Mouse (Mus musculus) lung, embryonic 14.5 days (tissue): Measurements from ENCODE around the gene Igsf10. TPM values are rescaled to one million over a fixed set of nuclear protein-coding genes. Genes with fewer than 3 reads are reported as not detected.
"Not testable (repeated sequence)": the region's sequence is repeated elsewhere in the genome, so short reads cannot be mapped to it uniquely, and the experiment has no call there.

Experiments used
- ATAC-seq: fragments of 200-750 bp; cut with Nextera tagmentation; 2 replicates; pipeline ENCODE4 v1.8.0; 2017; ENCODE audit warnings: mild to moderate bottlenecking, moderate TSS enrichment, moderate library complexity; ENCODE audit not compliant: insufficient read depth
- DNase-seq: peaks from one replicate; pipeline ENCODE4 v3.0.0-alpha.2; 2015
- H3K27ac ChIP-seq: fragments of 300-500 bp; sonication (generic); 2 replicates; pipeline ENCODE4 v1.5.1; 2014; ENCODE audit warnings: low read depth, mild to moderate bottlenecking, moderate library complexity
- H3K27me3 ChIP-seq: fragments of 300-500 bp; sonication (generic); 2 replicates; pipeline ENCODE4 v1.6.1; 2014; ENCODE audit warnings: low read length, control low read depth; ENCODE audit not compliant: insufficient read depth
- H3K36me3 ChIP-seq: fragments of 300-500 bp; sonication (generic); 2 replicates; pipeline ENCODE4 v1.6.1; 2014; ENCODE audit warnings: control low read depth; ENCODE audit not compliant: insufficient read depth
- H3K4me1 ChIP-seq: fragments of 300-500 bp; sonication (generic); 2 replicates; pipeline ENCODE4 v1.6.1; 2014; ENCODE audit warnings: antibody characterized with exemption, control low read depth; ENCODE audit not compliant: insufficient read depth
- H3K4me2 ChIP-seq: fragments of 300-500 bp; sonication (generic); 2 replicates; pipeline ENCODE4 v1.6.1; 2014; ENCODE audit warnings: mild to moderate bottlenecking
- H3K4me3 ChIP-seq: fragments of 300-500 bp; sonication (generic); 2 replicates; pipeline ENCODE4 v1.5.1; 2014; ENCODE audit warnings: low read depth, low read length
- H3K9ac ChIP-seq: fragments of 300-500 bp; sonication (generic); 2 replicates; pipeline ENCODE4 v1.6.1; 2014
- H3K9me3 ChIP-seq: fragments of 300-500 bp; sonication (generic); 2 replicates; pipeline ENCODE4 v1.6.1; 2016; ENCODE audit warnings: low read depth, low read length, control low read depth
- CTCF ChIP-seq: IDR thresholded peaks from 2 replicates; pipeline ENCODE4 v1.5.1; 2016; ENCODE audit warnings: antibody characterized with exemption, low read depth
- WGBS: fragments of 180-500 bp; shearing (Covaris S2); extraction: QIAGEN DNeasy Blood & Tissue Kit; methylation state at CpG from one replicate; pipeline ENCODE4 v1.1.7; 2014; 5-methylcytosine and 5-hydroxymethylcytosine counted together
- polyA plus RNA-seq: library from polyadenylated mRNA; unstranded; fragments of >200 nt; fragmentation: Nextera tagmentation; extraction: Ambion mirVana; gene quantifications from 2 replicates; pipeline ENCODE4 v1.2.1, GENCODE M21; 2014

The Igsf10 gene
- polyA plus RNA-seq: 9.9 and 10.3 TPM in 2 replicates

DNA sequence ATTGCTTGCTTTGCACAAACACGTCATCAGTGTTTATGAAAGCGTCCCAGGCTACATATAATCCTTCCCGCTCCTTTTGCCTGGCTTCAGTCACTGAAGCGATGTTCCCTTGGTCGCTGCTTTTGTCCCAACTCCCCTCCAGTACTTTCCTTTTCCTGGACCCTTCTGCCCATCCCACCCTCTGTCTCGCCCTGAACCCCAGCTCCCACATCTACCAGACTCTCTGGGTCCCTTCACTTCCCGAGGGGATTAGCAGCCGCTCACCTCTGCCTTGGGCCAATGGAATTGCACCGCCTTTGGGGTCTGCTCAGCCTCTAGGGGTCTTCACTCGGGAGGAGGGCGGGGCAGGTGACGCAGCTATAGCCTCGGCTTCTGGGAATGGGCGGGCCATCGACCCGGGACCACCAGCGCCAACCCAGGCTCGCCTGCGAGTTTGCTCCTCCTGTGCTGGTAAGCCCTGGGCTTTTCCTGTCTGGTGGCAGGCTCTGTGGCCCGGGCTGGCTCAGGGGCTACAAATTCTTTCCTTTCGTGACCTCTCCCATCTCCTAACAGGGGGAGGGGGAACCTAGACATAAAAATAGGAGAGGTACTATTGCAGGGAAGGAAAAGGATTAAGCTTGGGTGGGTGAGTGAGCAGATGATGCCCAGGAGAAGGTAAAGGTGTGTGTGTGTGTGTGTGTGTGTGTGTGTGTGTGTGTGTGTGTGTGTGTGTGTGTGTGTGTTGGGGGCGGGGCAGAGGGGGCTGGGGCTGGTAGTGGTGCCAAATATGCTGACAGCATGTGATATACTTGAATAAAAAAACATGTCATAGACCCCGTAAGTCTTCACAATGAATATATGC, at the start of gene Igsf10:
Gene Igsf10 (minus strand): TSS at position 330 of the 841 bp plus-strand sequence.
- no peaks in the 10 kb centered on the region for H3K27me3 ChIP-seq
- 3% methylated on average over 23 of the region's 23 CpGs for WGBS
- peak; percentile 87 for DNase-seq

DNA sequence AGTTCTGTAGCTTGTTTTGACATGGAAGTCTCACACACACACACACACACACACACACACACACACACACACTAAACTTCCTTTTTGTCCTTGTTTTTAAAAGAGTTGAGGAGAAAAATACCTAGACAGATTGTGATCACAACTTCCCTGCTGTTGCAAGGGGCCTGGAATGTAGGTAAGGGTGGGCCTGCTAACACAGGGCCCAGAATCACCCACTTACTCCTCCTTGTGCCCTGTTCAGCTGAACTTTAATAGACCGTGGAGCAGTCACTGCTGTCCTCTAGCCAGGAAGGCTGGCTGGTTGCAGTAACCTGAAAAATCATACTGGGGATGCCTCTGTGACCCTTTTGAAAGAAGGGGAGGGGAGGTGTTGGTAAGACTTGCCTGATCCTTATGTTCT, 41.4 kb upstream of the Igsf10 start:
- H3K9ac ChIP-seq: no peak overlapping the region
- H3K9me3 ChIP-seq: no peaks in the 10 kb centered on the region
- no peak overlapping the region for H3K4me2 ChIP-seq
- no peak for DNase-seq
- no peaks in the 10 kb centered on the region for H3K36me3 ChIP-seq
- WGBS: 77% methylated on average over 1 of the region's 1 CpGs
- H3K4me3 ChIP-seq: no peak overlapping the region
- no peaks in the 10 kb centered on the region for H3K4me1 ChIP-seq
- no peak for ATAC-seq
- TF ChIP-seq CTCF: no peak
- H3K27me3 ChIP-seq: no peaks in the 10 kb centered on the region
- H3K27ac ChIP-seq: no peak overlapping the region

More for the DNA sequence above, at the start of gene Igsf10:
- Histone ChIP-seq H3K4me2 (peak within 1 kb of the TSS; percentile 67), H3K9ac (peak within 1 kb of the TSS; percentile 59), H3K4me3 (peak within 1 kb of the TSS; percentile 47), H3K4me1 (no peaks in the 10 kb centered on the region), H3K27ac (peak within 1 kb of the TSS; percentile 83), H3K9me3 (no peaks in the 10 kb centered on the region), H3K36me3 (no peaks in the 10 kb centered on the region)
- peak; percentile 96 for ATAC-seq
- no peak for TF ChIP-seq CTCF

DNA sequence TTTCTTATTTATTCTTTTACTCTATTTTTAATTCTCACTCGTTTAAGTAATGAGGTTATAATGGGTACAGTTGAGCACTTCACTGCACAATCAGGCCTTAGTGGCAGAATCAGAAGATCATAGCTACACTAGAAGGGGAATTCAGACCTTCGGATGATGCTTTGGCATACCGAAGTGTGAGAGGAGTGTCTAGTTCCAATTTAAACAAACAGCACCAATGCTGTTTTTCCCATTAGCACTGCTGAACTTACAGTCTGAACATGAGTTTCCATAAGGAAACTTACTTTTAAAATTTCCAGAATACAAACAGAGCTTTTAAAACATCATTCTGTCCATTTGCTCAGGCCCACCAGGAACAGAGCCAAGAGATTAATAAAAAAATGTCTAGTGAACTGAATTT, 40.8 kb upstream of the Igsf10 start:
- Histone ChIP-seq H3K27ac (no peak overlapping the region), H3K4me2 (no peak overlapping the region), H3K4me1 (no peaks in the 10 kb centered on the region), H3K4me3 (no peak overlapping the region), H3K9ac (no peak overlapping the region), H3K9me3 (no peaks in the 10 kb centered on the region), H3K27me3 (no peaks in the 10 kb centered on the region), H3K36me3 (no peaks in the 10 kb centered on the region)
- WGBS: 70% methylated on average over 3 of the region's 3 CpGs
- no peak for TF ChIP-seq CTCF
- DNase-seq (no peak), ATAC-seq (no peak)

DNA sequence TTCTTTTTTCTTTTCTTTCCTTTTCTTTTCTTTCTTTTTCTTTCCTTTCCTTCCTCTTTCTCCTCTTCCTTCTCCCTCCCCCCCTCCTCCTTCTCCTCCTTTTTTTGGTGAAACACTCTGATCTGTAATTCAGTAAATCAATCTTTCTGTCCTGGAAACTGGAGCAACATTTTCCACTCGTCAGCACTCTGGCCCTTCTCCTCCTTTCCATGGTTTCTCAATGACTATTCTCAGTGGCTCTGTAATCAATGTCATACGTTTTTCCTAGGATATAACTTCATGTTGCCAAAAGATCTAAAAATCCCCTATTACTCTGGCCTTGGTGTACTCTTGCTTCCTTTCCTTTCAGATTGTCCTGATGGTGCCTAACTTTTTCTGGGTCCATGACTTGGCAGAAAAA, 40.1 kb upstream of the Igsf10 start:
- Histone ChIP-seq H3K4me1 (no peaks in the 10 kb centered on the region), H3K9me3 (no peaks in the 10 kb centered on the region), H3K36me3 (no peaks in the 10 kb centered on the region), H3K27ac (no peak overlapping the region), H3K9ac (no peak overlapping the region), H3K27me3 (no peaks in the 10 kb centered on the region), H3K4me2 (no peak overlapping the region), H3K4me3 (no peak overlapping the region)
- TF ChIP-seq CTCF: no peak
- WGBS: 56% methylated on average over 2 of the region's 2 CpGs
- ATAC-seq (no peak), DNase-seq (no peak)

DNA sequence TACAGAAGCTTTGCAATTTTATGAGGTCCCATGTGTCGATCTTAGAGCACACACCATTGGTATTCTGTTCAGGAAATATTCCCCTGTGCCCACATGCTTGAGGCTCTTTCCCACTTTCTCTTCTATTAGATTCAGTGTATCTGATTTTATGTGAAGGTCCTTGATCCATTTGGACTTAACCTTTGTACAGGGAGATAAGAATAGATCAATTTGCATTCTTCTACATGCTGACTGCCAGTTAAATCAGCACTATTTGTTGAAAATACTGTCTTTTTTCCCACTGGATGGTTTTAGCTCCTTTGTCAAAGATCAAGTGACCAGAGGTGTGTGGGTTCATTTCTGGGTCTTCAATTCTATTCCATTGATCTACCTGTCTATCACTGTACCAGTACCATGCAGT, 34.6 kb upstream of the Igsf10 start:
- H3K4me2 ChIP-seq, ATAC-seq, H3K4me1 ChIP-seq, H3K9me3 ChIP-seq, H3K27ac ChIP-seq, H3K4me3 ChIP-seq, H3K36me3 ChIP-seq, H3K27me3 ChIP-seq, H3K9ac ChIP-seq, DNase-seq: not testable (repeated sequence)
- 85% methylated on average over 1 of the region's 1 CpGs for WGBS

DNA sequence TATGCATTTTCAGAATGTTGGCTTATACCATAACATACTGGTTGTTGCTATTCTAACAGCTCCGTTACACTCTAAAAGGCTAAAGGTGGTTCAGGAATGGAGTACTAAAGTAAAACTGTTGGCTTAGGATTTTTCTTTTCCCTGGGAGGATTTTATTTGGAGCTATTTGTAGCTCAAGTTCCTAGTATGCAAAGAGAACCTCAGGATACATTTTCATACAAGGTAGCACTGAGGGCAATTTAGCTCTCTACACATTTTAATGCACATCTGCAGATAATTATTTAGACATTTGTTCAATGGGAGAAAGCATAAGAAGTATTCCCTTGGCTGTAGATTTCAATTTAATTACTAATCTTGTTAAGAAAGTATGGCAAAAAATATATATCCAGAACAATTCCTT, 17.7 kb upstream of the Igsf10 start:
- Histone ChIP-seq H3K9ac (no peak overlapping the region), H3K36me3 (no peaks in the 10 kb centered on the region), H3K4me3 (no peak overlapping the region), H3K4me1 (no peaks in the 10 kb centered on the region), H3K9me3 (no peaks in the 10 kb centered on the region), H3K4me2 (no peak overlapping the region), H3K27ac (no peak overlapping the region), H3K27me3 (no peaks in the 10 kb centered on the region)
- WGBS: 81% methylated on average over 1 of the region's 1 CpGs
- no peak for TF ChIP-seq CTCF
- no peak for ATAC-seq
- DNase-seq: no peak

DNA sequence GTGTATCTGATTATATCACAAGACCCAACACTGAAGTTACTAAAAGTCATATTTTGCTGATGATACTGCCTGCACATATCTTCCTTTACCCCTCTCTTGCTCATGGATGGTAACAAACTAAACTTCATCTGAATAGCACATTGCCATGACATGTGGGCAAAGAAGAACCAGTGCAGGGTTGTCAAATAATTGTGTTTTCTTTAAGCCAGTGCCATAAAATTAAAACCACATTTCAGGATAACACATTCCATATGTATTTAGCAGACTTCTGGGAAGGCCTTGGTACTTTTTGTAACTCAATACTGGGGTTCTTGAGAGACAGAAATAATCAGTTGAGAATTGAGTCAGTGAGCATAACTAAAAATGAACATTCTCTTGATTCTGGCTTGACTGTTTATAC, 15.9 kb upstream of the Igsf10 start:
- Histone ChIP-seq H3K27me3 (no peaks in the 10 kb centered on the region), H3K4me3 (no peak overlapping the region), H3K4me2 (no peak overlapping the region), H3K27ac (no peak overlapping the region), H3K4me1 (no peaks in the 10 kb centered on the region), H3K9ac (no peak overlapping the region), H3K9me3 (no peaks in the 10 kb centered on the region), H3K36me3 (no peaks in the 10 kb centered on the region)
- ATAC-seq (no peak), DNase-seq (no peak)
- TF ChIP-seq CTCF: no peak
